Mouse (Mus musculus): ENCODE data around the gene Cacna2d2. TPM values are rescaled to one million over a fixed set of nuclear protein-coding genes. Genes with fewer than 3 reads are reported as not detected.

Cacna2d2 gene
- polyA plus RNA-seq, 1 experiment = 5.2 TPM

GRCm38 (mm10) chr9:107566041-107566709 lies 166.8 kb downstream of the Cacna2d2 start:
- H3K4me1 ChIP-seq (ENCODE audit: control insufficient read depth, insufficient read depth, low read length) = peaks cover 30% of the 10 kb centered on the region

GRCm38 (mm10) chr9:107566855-107567254 lies 167.4 kb downstream of the Cacna2d2 start:
- peaks cover 30% of the 10 kb centered on the region for H3K4me1 ChIP-seq (ENCODE audit: control insufficient read depth, insufficient read depth, low read length)
- no peak overlapping the region for H3K27ac ChIP-seq (ENCODE audit: control insufficient read depth, insufficient read depth, low read depth, low read length)

More at GRCm38 (mm10) chr9:107566041-107566709, 166.8 kb downstream of the Cacna2d2 start:
- no peaks in the 10 kb centered on the region for H3K27me3 ChIP-seq (ENCODE audit: control insufficient read depth, insufficient read depth, low read length)
- H3K27ac ChIP-seq (ENCODE audit: control insufficient read depth, insufficient read depth, low read depth, low read length) = no peak overlapping the region
- no peak for TF ChIP-seq POLR2A (IDR thresholded peaks at IDR 0.05; ENCODE audit: control insufficient read depth, low read depth, low read length)
- TF ChIP-seq CTCF (IDR thresholded peaks at IDR 0.05; ENCODE audit: control insufficient read depth, insufficient read depth, insufficient replicate concordance, low read depth, low read length) = peak; percentile 82; the same call in 1 of the 2 replicates
- no peaks in the 10 kb centered on the region; the same call in 1 of the 2 replicates for H3K36me3 ChIP-seq (ENCODE audit: control insufficient read depth, insufficient read depth, low read length)
- no peak overlapping the region for H3K4me3 ChIP-seq (ENCODE audit: control insufficient read depth, low read depth, low read length)

GRCm38 (mm10) chr9:107567702-107568319 lies 168.4 kb downstream of the Cacna2d2 start, which contains the start of gene Hyal2:
Gene Hyal2 (plus strand): TSS chr9:107567945.
- H3K36me3 ChIP-seq (ENCODE audit: control insufficient read depth, insufficient read depth, low read length) = no peaks in the 10 kb centered on the region
- no peaks in the 10 kb centered on the region for H3K27me3 ChIP-seq (ENCODE audit: control insufficient read depth, insufficient read depth, low read length)
- H3K4me1 ChIP-seq (ENCODE audit: control insufficient read depth, insufficient read depth, low read length) = peaks cover 28% of the 10 kb centered on the region
- peak within 1 kb of the TSS; percentile 91 for H3K27ac ChIP-seq (ENCODE audit: control insufficient read depth, insufficient read depth, low read depth, low read length)
- TF ChIP-seq CTCF (IDR thresholded peaks at IDR 0.05; ENCODE audit: control insufficient read depth, insufficient read depth, insufficient replicate concordance, low read depth, low read length) = no peak
- no peak for TF ChIP-seq POLR2A (IDR thresholded peaks at IDR 0.05; ENCODE audit: control insufficient read depth, low read depth, low read length)
- H3K4me3 ChIP-seq (ENCODE audit: control insufficient read depth, low read depth, low read length) = peak within 1 kb of the TSS; percentile 93

More at GRCm38 (mm10) chr9:107566855-107567254, 167.4 kb downstream of the Cacna2d2 start:
- H3K4me3 ChIP-seq (ENCODE audit: control insufficient read depth, low read depth, low read length) = no peak overlapping the region
- H3K36me3 ChIP-seq (ENCODE audit: control insufficient read depth, insufficient read depth, low read length) = no peaks in the 10 kb centered on the region
- H3K27me3 ChIP-seq (ENCODE audit: control insufficient read depth, insufficient read depth, low read length) = no peaks in the 10 kb centered on the region
- TF ChIP-seq CTCF (IDR thresholded peaks at IDR 0.05; ENCODE audit: control insufficient read depth, insufficient read depth, insufficient replicate concordance, low read depth, low read length) = no peak
- TF ChIP-seq POLR2A (IDR thresholded peaks at IDR 0.05; ENCODE audit: control insufficient read depth, low read depth, low read length) = no peak

- Histone ChIP-seq H3K4me1 (ENCODE audit: control insufficient read depth, insufficient read depth, low read length) (peaks cover 28% of the 10 kb centered on the region), H3K4me3 (ENCODE audit: control insufficient read depth, low read depth, low read length) (peak overlapping the region; percentile 93), H3K27me3 (ENCODE audit: control insufficient read depth, insufficient read depth, low read length) (no peaks in the 10 kb centered on the region), H3K36me3 (ENCODE audit: control insufficient read depth, insufficient read depth, low read length) (no peaks in the 10 kb centered on the region), H3K27ac (ENCODE audit: control insufficient read depth, insufficient read depth, low read depth, low read length) (peak overlapping the region; percentile 91)
- TF ChIP-seq POLR2A (IDR thresholded peaks at IDR 0.05; ENCODE audit: control insufficient read depth, low read depth, low read length) = 0 out of 2 replicates have a peak, but pooled peaks have one; percentile 21
- TF ChIP-seq CTCF (IDR thresholded peaks at IDR 0.05; ENCODE audit: control insufficient read depth, insufficient read depth, insufficient replicate concordance, low read depth, low read length) = no peak
Observed at GRCm38 (mm10) chr9:107568331-107569261, 169.2 kb downstream of the Cacna2d2 start.

GRCm38 (mm10) chr9:107569270-107569669 lies 169.9 kb downstream of the Cacna2d2 start:
- Histone ChIP-seq H3K27ac (ENCODE audit: control insufficient read depth, insufficient read depth, low read depth, low read length) (peak overlapping the region; percentile 91), H3K27me3 (ENCODE audit: control insufficient read depth, insufficient read depth, low read length) (no peaks in the 10 kb centered on the region), H3K4me3 (ENCODE audit: control insufficient read depth, low read depth, low read length) (peak overlapping the region; percentile 93), H3K4me1 (ENCODE audit: control insufficient read depth, insufficient read depth, low read length) (peaks cover 23% of the 10 kb centered on the region), H3K36me3 (ENCODE audit: control insufficient read depth, insufficient read depth, low read length) (no peaks in the 10 kb centered on the region)
- TF ChIP-seq CTCF (IDR thresholded peaks at IDR 0.05; ENCODE audit: control insufficient read depth, insufficient read depth, insufficient replicate concordance, low read depth, low read length) = no peak
- no peak for TF ChIP-seq POLR2A (IDR thresholded peaks at IDR 0.05; ENCODE audit: control insufficient read depth, low read depth, low read length)

DNA sequence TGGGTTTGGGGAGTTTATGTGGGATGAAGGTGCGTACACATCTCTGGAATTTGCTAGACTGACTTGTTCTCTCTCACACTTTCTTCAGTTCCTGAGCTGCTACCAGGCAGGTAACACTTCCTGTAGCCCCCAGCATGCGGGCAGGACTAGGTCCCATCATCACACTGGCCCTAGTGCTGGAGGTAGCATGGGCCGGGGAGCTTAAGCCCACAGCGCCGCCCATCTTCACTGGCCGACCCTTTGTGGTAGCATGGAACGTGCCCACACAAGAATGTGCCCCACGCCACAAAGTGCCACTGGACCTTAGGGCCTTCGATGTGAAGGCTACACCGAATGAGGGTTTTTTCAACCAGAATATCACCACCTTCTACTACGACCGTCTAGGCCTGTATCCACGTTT lies 170.6 kb downstream of the Cacna2d2 start:
- peaks cover 23% of the 10 kb centered on the region for H3K4me1 ChIP-seq (ENCODE audit: control insufficient read depth, insufficient read depth, low read length)
- no peak overlapping the region for H3K27ac ChIP-seq (ENCODE audit: control insufficient read depth, insufficient read depth, low read depth, low read length)
- no peaks in the 10 kb centered on the region for H3K36me3 ChIP-seq (ENCODE audit: control insufficient read depth, insufficient read depth, low read length)
- TF ChIP-seq CTCF (IDR thresholded peaks at IDR 0.05; ENCODE audit: control insufficient read depth, insufficient read depth, insufficient replicate concordance, low read depth, low read length) = no peak
- no peak for TF ChIP-seq POLR2A (IDR thresholded peaks at IDR 0.05; ENCODE audit: control insufficient read depth, low read depth, low read length)
- H3K27me3 ChIP-seq (ENCODE audit: control insufficient read depth, insufficient read depth, low read length) = no peaks in the 10 kb centered on the region
- no peak overlapping the region for H3K4me3 ChIP-seq (ENCODE audit: control insufficient read depth, low read depth, low read length)
